Mouse (Mus musculus) midbrain, embryonic 11.5 days (tissue): Measurements from ENCODE around the gene Grem1. TPM values are rescaled to one million over a fixed set of nuclear protein-coding genes. Genes with fewer than 3 reads are reported as not detected.

Experiments used
- ATAC-seq: fragments of 200-750 bp; cut with Nextera tagmentation; 2 replicates; pipeline ENCODE4 v1.8.0; 2017; ENCODE audit warnings: moderate TSS enrichment, moderate library complexity; ENCODE audit not compliant: low FRiP score
- DNase-seq: peaks from one replicate; pipeline ENCODE4 v3.0.0; 2015; ENCODE audit warnings: low spot score; ENCODE audit errors: missing footprints
- H3K27ac ChIP-seq: fragments of 300-500 bp; sonication (generic); 2 replicates; pipeline ENCODE4 v1.5.1; 2014; ENCODE audit warnings: low read depth, low read length
- H3K27me3 ChIP-seq: fragments of 300-500 bp; sonication (generic); 2 replicates; pipeline ENCODE4 v1.6.1; 2014; ENCODE audit warnings: mild to moderate bottlenecking, low read length, moderate library complexity, mixed read lengths; ENCODE audit not compliant: control insufficient read depth, insufficient read depth
- H3K36me3 ChIP-seq: fragments of 300-500 bp; sonication (generic); 2 replicates; pipeline ENCODE4 v1.6.1; 2014; ENCODE audit warnings: mild to moderate bottlenecking, low read length, moderate library complexity, mixed read lengths; ENCODE audit not compliant: control insufficient read depth, insufficient read depth
- H3K4me1 ChIP-seq: fragments of 300-500 bp; sonication (generic); 2 replicates; pipeline ENCODE4 v1.6.1; 2014; ENCODE audit warnings: low read length; ENCODE audit not compliant: control insufficient read depth, insufficient read depth
- H3K4me2 ChIP-seq: fragments of 300-500 bp; sonication (generic); 2 replicates; pipeline ENCODE4 v1.6.1; 2014; ENCODE audit warnings: mild to moderate bottlenecking, moderate library complexity
- H3K4me3 ChIP-seq: fragments of 300-500 bp; sonication (generic); 2 replicates; pipeline ENCODE4 v1.5.1; 2014; ENCODE audit warnings: low read depth, low read length
- H3K9ac ChIP-seq: fragments of 300-500 bp; sonication (generic); 2 replicates; pipeline ENCODE4 v1.6.1; 2014; ENCODE audit warnings: low read length
- H3K9me3 ChIP-seq: fragments of 300-500 bp; sonication (generic); 2 replicates; pipeline ENCODE4 v1.6.1; 2016; ENCODE audit warnings: low read length; ENCODE audit not compliant: control insufficient read depth
- WGBS: fragments of 180-500 bp; shearing (Covaris S2); extraction: QIAGEN DNeasy Blood & Tissue Kit; methylation state at CpG from one replicate; pipeline ENCODE4 v1.1.7; 2014; 5-methylcytosine and 5-hydroxymethylcytosine counted together
- polyA plus RNA-seq: library from polyadenylated mRNA; unstranded; fragments of >200 nt; fragmentation: Nextera tagmentation; extraction: Ambion mirVana; gene quantifications from 2 replicates; pipeline ENCODE4 v1.2.1, GENCODE M21; 2014

Gene Grem1
- polyA plus RNA-seq, 1 experiment from 2014 or later = 0.10 TPM

- Histone ChIP-seq H3K4me2 (no peak overlapping the region), H3K36me3 (no peaks in the 10 kb centered on the region), H3K4me1 (no peaks in the 10 kb centered on the region), H3K9ac (no peak overlapping the region), H3K4me3 (no peak overlapping the region), H3K27ac (no peak overlapping the region), H3K27me3 (no peaks in the 10 kb centered on the region), H3K9me3 (no peaks in the 10 kb centered on the region)
- ATAC-seq = no peak
- 84% methylated on average over 2 of the region's 2 CpGs for WGBS
- DNase-seq = no peak
These were observed 45.0 kb downstream of the Grem1 start for GRCm38 (mm10) chr2:113713406-113713805.

GRCm38 (mm10) chr2:113707507-113707906 is 50.9 kb downstream of the Grem1 start:
- 48% methylated on average over 4 of the region's 4 CpGs for WGBS
- Histone ChIP-seq H3K36me3 (no peaks in the 10 kb centered on the region), H3K9me3 (no peaks in the 10 kb centered on the region), H3K27me3 (no peaks in the 10 kb centered on the region), H3K9ac (no peak overlapping the region), H3K4me1 (no peaks in the 10 kb centered on the region), H3K4me2 (no peak overlapping the region), H3K4me3 (no peak overlapping the region), H3K27ac (no peak overlapping the region)
- ATAC-seq = no peak
- no peak for DNase-seq

- Histone ChIP-seq H3K9me3 (no peaks in the 10 kb centered on the region), H3K9ac (no peak overlapping the region), H3K4me2 (no peak overlapping the region), H3K4me3 (no peak overlapping the region), H3K36me3 (no peaks in the 10 kb centered on the region), H3K4me1 (no peaks in the 10 kb centered on the region), H3K27me3 (no peaks in the 10 kb centered on the region), H3K27ac (no peak overlapping the region)
- DNase-seq (no peak), ATAC-seq (no peak)
- whole genome bisulfite sequencing = 89% methylated on average over 5 of the region's 5 CpGs
These were observed 56.9 kb downstream of the Grem1 start for GRCm38 (mm10) chr2:113701507-113701906.

- DNase-seq (no peak), ATAC-seq (no peak)
- Histone ChIP-seq H3K36me3 (no peaks in the 10 kb centered on the region), H3K27ac (no peak overlapping the region), H3K9ac (no peak overlapping the region), H3K27me3 (no peaks in the 10 kb centered on the region), H3K4me1 (no peaks in the 10 kb centered on the region), H3K9me3 (no peaks in the 10 kb centered on the region), H3K4me3 (no peak overlapping the region), H3K4me2 (no peak overlapping the region)
- 96% methylated on average over 5 of the region's 5 CpGs for WGBS
These were observed 61.8 kb downstream of the Grem1 start for GRCm38 (mm10) chr2:113696647-113697046.

- H3K9me3 ChIP-seq = no peaks in the 10 kb centered on the region
- H3K4me2 ChIP-seq = no peak overlapping the region
- no peak overlapping the region for H3K27ac ChIP-seq
- 85% methylated on average over 3 of the region's 3 CpGs for WGBS
- H3K27me3 ChIP-seq = no peaks in the 10 kb centered on the region
- DNase-seq (no peak), ATAC-seq (no peak)
- no peaks in the 10 kb centered on the region for H3K36me3 ChIP-seq
- H3K4me1 ChIP-seq = no peaks in the 10 kb centered on the region
- no peak overlapping the region for H3K4me3 ChIP-seq
- no peak overlapping the region for H3K9ac ChIP-seq
These were observed 62.2 kb downstream of the Grem1 start for GRCm38 (mm10) chr2:113696222-113696621.

Other genes with a start within 250 kb of the Grem1 start
- 56.3 and 65.0 TPM in 2 replicates for gene Scg5, start 70.5 kb upstream of the Grem1 start, polyA plus RNA-seq
- gene Arhgap11a, start 90.0 kb upstream of the Grem1 start, polyA plus RNA-seq = 6.6 and 7.5 TPM in 2 replicates